Mouse (Mus musculus): Measurements from ENCODE around the gene Gtf3c1. TPM values are rescaled to one million over a fixed set of nuclear protein-coding genes. Genes with fewer than 3 reads are reported as not detected.

Gene Gtf3c1
- polyA plus RNA-seq, 1 experiment = 17.6 TPM

DNA sequence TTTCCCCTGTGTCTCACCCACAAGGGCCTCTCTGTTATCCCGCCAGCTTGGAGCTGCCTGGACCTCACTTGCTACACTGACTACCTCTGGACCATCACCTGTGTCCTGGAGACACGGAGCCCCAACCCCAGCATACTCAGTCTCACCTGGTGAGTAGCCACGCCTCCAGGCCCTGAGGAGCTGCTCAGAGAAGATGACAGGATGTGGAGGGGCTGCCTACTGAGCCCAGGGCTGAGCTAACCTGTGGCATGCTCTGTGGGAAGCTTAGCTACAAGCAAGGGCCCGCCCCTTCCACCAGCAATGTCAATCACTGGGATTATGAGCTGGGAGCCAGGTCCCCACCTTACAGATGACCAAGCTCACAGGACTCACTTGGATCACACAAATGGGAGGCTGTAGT, 82.4 kb downstream of the Gtf3c1 start:
- 74% methylated on average over 4 of the region's 4 CpGs for WGBS
- no peak for TF ChIP-seq CTCF (IDR thresholded peaks at IDR 0.05; ENCODE audit: control insufficient read depth, insufficient read depth, low read length)
- no peak for TF ChIP-seq POLR2A (IDR thresholded peaks at IDR 0.05; ENCODE audit: borderline replicate concordance, control insufficient read depth, low read depth, low read length)
- no peak overlapping the region for H3K4me3 ChIP-seq (replicated peaks; ENCODE audit: control insufficient read depth, low read depth, low read length)
- peaks cover 2% of the 10 kb centered on the region; the same call in 1 of the 2 replicates for H3K4me1 ChIP-seq (ENCODE audit: control insufficient read depth, insufficient read depth, low read length)
- no peak overlapping the region for H3K27ac ChIP-seq (ENCODE audit: control insufficient read depth, insufficient read depth, low read depth, low read length, poor library complexity)

GRCm38 (mm10) chr7:125622741-125623685, 84.6 kb downstream of the Gtf3c1 start:
- 46% methylated on average over 7 of the region's 7 CpGs for WGBS
- Histone ChIP-seq H3K27ac (ENCODE audit: control insufficient read depth, insufficient read depth, low read depth, low read length, poor library complexity) (no peak overlapping the region), H3K4me3 (replicated peaks; ENCODE audit: control insufficient read depth, low read depth, low read length) (no peak overlapping the region), H3K4me1 (ENCODE audit: control insufficient read depth, insufficient read depth, low read length) (peaks cover 3% of the 10 kb centered on the region; the same call in 1 of the 2 replicates)
- TF ChIP-seq POLR2A (IDR thresholded peaks at IDR 0.05; ENCODE audit: borderline replicate concordance, control insufficient read depth, low read depth, low read length) = no peak
- TF ChIP-seq CTCF (IDR thresholded peaks at IDR 0.05; ENCODE audit: control insufficient read depth, insufficient read depth, low read length) = no peak

DNA sequence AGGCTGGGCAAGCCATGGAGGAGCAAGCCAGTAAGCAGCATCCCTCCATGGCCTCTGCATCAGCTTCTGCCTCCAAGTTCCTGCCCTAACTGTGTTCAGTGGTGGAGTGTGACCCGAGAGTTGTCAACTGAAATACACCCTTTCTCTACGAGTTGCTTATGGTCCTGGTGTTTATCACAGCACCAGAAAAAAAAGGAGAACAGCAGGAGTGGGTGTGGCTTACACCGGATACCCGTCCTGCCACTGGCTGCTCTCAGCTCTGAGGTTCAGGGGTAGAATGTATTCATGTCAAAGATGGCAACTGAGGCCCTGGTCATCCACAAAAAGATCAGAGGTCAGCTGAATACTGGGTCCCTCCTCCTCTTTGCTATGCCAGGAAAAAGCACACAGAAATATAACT, 87.5 kb downstream of the Gtf3c1 start:
- Histone ChIP-seq H3K4me1 (ENCODE audit: control insufficient read depth, insufficient read depth, low read length) (peaks cover 1% of the 10 kb centered on the region; the same call in 1 of the 2 replicates), H3K27ac (ENCODE audit: control insufficient read depth, insufficient read depth, low read depth, low read length, poor library complexity) (no peak overlapping the region), H3K4me3 (replicated peaks; ENCODE audit: control insufficient read depth, low read depth, low read length) (no peak overlapping the region)
- TF ChIP-seq CTCF (IDR thresholded peaks at IDR 0.05; ENCODE audit: control insufficient read depth, insufficient read depth, low read length) = no peak
- no peak for TF ChIP-seq POLR2A (IDR thresholded peaks at IDR 0.05; ENCODE audit: borderline replicate concordance, control insufficient read depth, low read depth, low read length)
- 43% methylated on average over 4 of the region's 4 CpGs for WGBS

- WGBS = 32% methylated on average over 7 of the region's 7 CpGs
- no peak overlapping the region for H3K27ac ChIP-seq (ENCODE audit: control insufficient read depth, insufficient read depth, low read depth, low read length, poor library complexity)
- no peak overlapping the region for H3K4me3 ChIP-seq (replicated peaks; ENCODE audit: control insufficient read depth, low read depth, low read length)
- no peak for TF ChIP-seq CTCF (IDR thresholded peaks at IDR 0.05; ENCODE audit: control insufficient read depth, insufficient read depth, low read length)
- TF ChIP-seq POLR2A (IDR thresholded peaks at IDR 0.05; ENCODE audit: borderline replicate concordance, control insufficient read depth, low read depth, low read length) = no peak
- H3K4me1 ChIP-seq (ENCODE audit: control insufficient read depth, insufficient read depth, low read length) = peaks cover 4% of the 10 kb centered on the region; the same call in 1 of the 2 replicates
Measured at GRCm38 (mm10) chr7:125618016-125618415, 89.6 kb downstream of the Gtf3c1 start.

GRCm38 (mm10) chr7:125615453-125615852, 92.1 kb downstream of the Gtf3c1 start:
- H3K4me3 ChIP-seq (replicated peaks; ENCODE audit: control insufficient read depth, low read depth, low read length) = no peak overlapping the region
- WGBS = 84% methylated on average over 7 of the region's 7 CpGs
- TF ChIP-seq CTCF (IDR thresholded peaks at IDR 0.05; ENCODE audit: control insufficient read depth, insufficient read depth, low read length) (no peak), POLR2A (IDR thresholded peaks at IDR 0.05; ENCODE audit: borderline replicate concordance, control insufficient read depth, low read depth, low read length) (no peak)
- no peak overlapping the region for H3K27ac ChIP-seq (ENCODE audit: control insufficient read depth, insufficient read depth, low read depth, low read length, poor library complexity)
- peaks cover 4% of the 10 kb centered on the region; the same call in 1 of the 2 replicates for H3K4me1 ChIP-seq (ENCODE audit: control insufficient read depth, insufficient read depth, low read length)

GRCm38 (mm10) chr7:125613579-125613978, 94.0 kb downstream of the Gtf3c1 start:
- H3K4me3 ChIP-seq (replicated peaks; ENCODE audit: control insufficient read depth, low read depth, low read length) = no peak overlapping the region
- H3K27ac ChIP-seq (ENCODE audit: control insufficient read depth, insufficient read depth, low read depth, low read length, poor library complexity) = peak overlapping the region; percentile 65; the same call in 1 of the 2 replicates
- H3K4me1 ChIP-seq (ENCODE audit: control insufficient read depth, insufficient read depth, low read length) = peaks cover 3% of the 10 kb centered on the region; the same call in 1 of the 2 replicates
- TF ChIP-seq POLR2A (IDR thresholded peaks at IDR 0.05; ENCODE audit: borderline replicate concordance, control insufficient read depth, low read depth, low read length) (no peak), CTCF (IDR thresholded peaks at IDR 0.05; ENCODE audit: control insufficient read depth, insufficient read depth, low read length) (no peak)
- WGBS = 16% methylated on average over 5 of the region's 5 CpGs

GRCm38 (mm10) chr7:125608183-125608688, 99.3 kb downstream of the Gtf3c1 start:
- 69% methylated on average over 4 of the region's 4 CpGs for WGBS
- H3K4me1 ChIP-seq (ENCODE audit: control insufficient read depth, insufficient read depth, low read length) = peaks cover 5% of the 10 kb centered on the region
- no peak overlapping the region for H3K4me3 ChIP-seq (replicated peaks; ENCODE audit: control insufficient read depth, low read depth, low read length)
- TF ChIP-seq POLR2A (IDR thresholded peaks at IDR 0.05; ENCODE audit: borderline replicate concordance, control insufficient read depth, low read depth, low read length) = no peak
- TF ChIP-seq CTCF (IDR thresholded peaks at IDR 0.05; ENCODE audit: control insufficient read depth, insufficient read depth, low read length) = no peak
- H3K27ac ChIP-seq (ENCODE audit: control insufficient read depth, insufficient read depth, low read depth, low read length, poor library complexity) = no peak overlapping the region

All from bone marrow, adult 2 months (tissue).